Mouse (Mus musculus): Measurements from ENCODE around the gene Mitf. TPM values are rescaled to one million over a fixed set of nuclear protein-coding genes. Genes with fewer than 3 reads are reported as not detected.

Mitf gene
- polyA plus RNA-seq, 1 experiment from 2014 or later = 1.5 TPM

DNA sequence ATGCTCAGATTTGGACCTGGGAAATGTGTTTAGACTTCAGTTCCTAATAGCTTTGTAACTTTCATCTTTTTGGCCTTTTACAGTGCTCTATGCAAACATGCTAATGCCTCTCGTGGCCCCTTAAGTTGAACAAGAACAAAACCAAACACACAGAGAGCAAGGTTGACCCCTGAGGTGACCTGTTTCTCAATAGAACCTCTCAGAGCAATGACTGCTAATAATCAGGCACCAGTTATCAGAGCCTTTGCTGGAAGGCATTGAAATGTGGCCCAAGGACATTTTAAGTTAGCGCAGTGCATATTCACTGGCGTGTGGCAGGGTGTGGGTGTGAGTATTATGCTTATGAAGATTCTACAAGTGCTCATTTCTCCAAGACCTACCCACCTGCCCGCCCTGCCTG, 194.7 kb downstream of the Mitf start:
- DNase-seq (ENCODE audit: low spot score) (no peak), ATAC-seq (ENCODE audit: low FRiP score, low TSS enrichment) (no peak)
- TF ChIP-seq CTCF (IDR thresholded peaks at IDR 0.05; ENCODE audit: low read depth) = no peak
- TF ChIP-seq EP300 (optimal IDR thresholded peaks at IDR 0.05) = no peak
- no peak overlapping the region for H3K27ac ChIP-seq (replicated peaks)
- 49% methylated on average over 4 of the region's 4 CpGs for WGBS
- no peaks in the 10 kb centered on the region for H3K9me3 ChIP-seq (ENCODE audit: control insufficient read depth, low read length)
- no peaks in the 10 kb centered on the region for H3K27me3 ChIP-seq (ENCODE audit: control insufficient read depth, insufficient read depth, low read length)
- H3K4me2 ChIP-seq (replicated peaks; ENCODE audit: low read depth) = no peak overlapping the region
- H3K9ac ChIP-seq (ENCODE audit: low read length) = no peak overlapping the region
- H3K4me3 ChIP-seq (ENCODE audit: low read depth, low read length) = no peak overlapping the region
- no peaks in the 10 kb centered on the region for H3K36me3 ChIP-seq (ENCODE audit: control insufficient read depth, insufficient read depth, low read length)
- no peaks in the 10 kb centered on the region for H3K4me1 ChIP-seq (replicated peaks; ENCODE audit: control insufficient read depth, insufficient read depth)

- Histone ChIP-seq H3K9ac (ENCODE audit: low read length) (no peak overlapping the region), H3K4me3 (ENCODE audit: low read depth, low read length) (no peak overlapping the region), H3K27me3 (ENCODE audit: control insufficient read depth, insufficient read depth, low read length) (no peaks in the 10 kb centered on the region), H3K9me3 (ENCODE audit: control insufficient read depth, low read length) (no peaks in the 10 kb centered on the region), H3K27ac (replicated peaks) (no peak overlapping the region), H3K4me1 (replicated peaks; ENCODE audit: control insufficient read depth, insufficient read depth) (no peaks in the 10 kb centered on the region), H3K4me2 (replicated peaks; ENCODE audit: low read depth) (no peak overlapping the region), H3K36me3 (ENCODE audit: control insufficient read depth, insufficient read depth, low read length) (no peaks in the 10 kb centered on the region)
- no peak for TF ChIP-seq EP300 (optimal IDR thresholded peaks at IDR 0.05)
- peak; percentile 75 for TF ChIP-seq CTCF (IDR thresholded peaks at IDR 0.05; ENCODE audit: low read depth)
- ATAC-seq (ENCODE audit: low FRiP score, low TSS enrichment) (no peak), DNase-seq (ENCODE audit: low spot score) (no peak)
- 17% methylated on average over 3 of the region's 3 CpGs for WGBS
Measured at GRCm38 (mm10) chr6:98003114-98003513, 196.3 kb downstream of the Mitf start.

- no peak overlapping the region for H3K27ac ChIP-seq (replicated peaks)
- TF ChIP-seq EP300 (optimal IDR thresholded peaks at IDR 0.05) = no peak
- TF ChIP-seq CTCF (IDR thresholded peaks at IDR 0.05; ENCODE audit: low read depth) = peak; percentile 65
- no peak overlapping the region for H3K9ac ChIP-seq (ENCODE audit: low read length)
- H3K4me3 ChIP-seq (ENCODE audit: low read depth, low read length) = no peak overlapping the region
- H3K4me1 ChIP-seq (replicated peaks; ENCODE audit: control insufficient read depth, insufficient read depth) = no peaks in the 10 kb centered on the region
- H3K4me2 ChIP-seq (replicated peaks; ENCODE audit: low read depth) = no peak overlapping the region
- H3K36me3 ChIP-seq (ENCODE audit: control insufficient read depth, insufficient read depth, low read length) = no peaks in the 10 kb centered on the region
- whole genome bisulfite sequencing = 82% methylated on average over 1 of the region's 1 CpGs
- H3K27me3 ChIP-seq (ENCODE audit: control insufficient read depth, insufficient read depth, low read length) = no peaks in the 10 kb centered on the region
- no peaks in the 10 kb centered on the region for H3K9me3 ChIP-seq (ENCODE audit: control insufficient read depth, low read length)
- DNase-seq (ENCODE audit: low spot score) (peak; percentile 32), ATAC-seq (ENCODE audit: low FRiP score, low TSS enrichment) (no peak)
Measured at GRCm38 (mm10) chr6:98005566-98005965, 198.7 kb downstream of the Mitf start.

GRCm38 (mm10) chr6:98015066-98015465, 208.2 kb downstream of the Mitf start:
- Histone ChIP-seq H3K27me3 (ENCODE audit: control insufficient read depth, insufficient read depth, low read length) (no peaks in the 10 kb centered on the region), H3K4me1 (replicated peaks; ENCODE audit: control insufficient read depth, insufficient read depth) (no peaks in the 10 kb centered on the region), H3K4me3 (ENCODE audit: low read depth, low read length) (no peak overlapping the region), H3K36me3 (ENCODE audit: control insufficient read depth, insufficient read depth, low read length) (no peaks in the 10 kb centered on the region), H3K4me2 (replicated peaks; ENCODE audit: low read depth) (no peak overlapping the region), H3K9ac (ENCODE audit: low read length) (no peak overlapping the region), H3K9me3 (ENCODE audit: control insufficient read depth, low read length) (no peaks in the 10 kb centered on the region), H3K27ac (replicated peaks) (no peak overlapping the region)
- 86% methylated on average over 5 of the region's 5 CpGs for WGBS
- TF ChIP-seq CTCF (IDR thresholded peaks at IDR 0.05; ENCODE audit: low read depth) = no peak
- TF ChIP-seq EP300 (optimal IDR thresholded peaks at IDR 0.05) = no peak
- DNase-seq (ENCODE audit: low spot score) (no peak), ATAC-seq (ENCODE audit: low FRiP score, low TSS enrichment) (no peak)

GRCm38 (mm10) chr6:98015819-98016218, 209.0 kb downstream of the Mitf start:
- WGBS = 61% methylated on average over 5 of the region's 5 CpGs
- Histone ChIP-seq H3K4me1 (replicated peaks; ENCODE audit: control insufficient read depth, insufficient read depth) (no peaks in the 10 kb centered on the region), H3K9ac (ENCODE audit: low read length) (no peak overlapping the region), H3K27ac (replicated peaks) (no peak overlapping the region), H3K27me3 (ENCODE audit: control insufficient read depth, insufficient read depth, low read length) (no peaks in the 10 kb centered on the region), H3K36me3 (ENCODE audit: control insufficient read depth, insufficient read depth, low read length) (no peaks in the 10 kb centered on the region), H3K4me3 (ENCODE audit: low read depth, low read length) (no peak overlapping the region), H3K4me2 (replicated peaks; ENCODE audit: low read depth) (no peak overlapping the region), H3K9me3 (ENCODE audit: control insufficient read depth, low read length) (no peaks in the 10 kb centered on the region)
- ATAC-seq (ENCODE audit: low FRiP score, low TSS enrichment) (no peak), DNase-seq (ENCODE audit: low spot score) (no peak)
- TF ChIP-seq CTCF (IDR thresholded peaks at IDR 0.05; ENCODE audit: low read depth) = no peak
- no peak for TF ChIP-seq EP300 (optimal IDR thresholded peaks at IDR 0.05)

- no peak for TF ChIP-seq EP300 (optimal IDR thresholded peaks at IDR 0.05)
- no peak overlapping the region for H3K9ac ChIP-seq (ENCODE audit: low read length)
- H3K27me3 ChIP-seq (ENCODE audit: control insufficient read depth, insufficient read depth, low read length) = no peaks in the 10 kb centered on the region
- no peak overlapping the region for H3K4me3 ChIP-seq (ENCODE audit: low read depth, low read length)
- no peak overlapping the region for H3K4me2 ChIP-seq (replicated peaks; ENCODE audit: low read depth)
- no peaks in the 10 kb centered on the region for H3K36me3 ChIP-seq (ENCODE audit: control insufficient read depth, insufficient read depth, low read length)
- no peak overlapping the region for H3K27ac ChIP-seq (replicated peaks)
- DNase-seq (ENCODE audit: low spot score) (no peak), ATAC-seq (ENCODE audit: low FRiP score, low TSS enrichment) (no peak)
- 56% methylated on average over 1 of the region's 1 CpGs for WGBS
- H3K9me3 ChIP-seq (ENCODE audit: control insufficient read depth, low read length) = no peaks in the 10 kb centered on the region
- no peaks in the 10 kb centered on the region for H3K4me1 ChIP-seq (replicated peaks; ENCODE audit: control insufficient read depth, insufficient read depth)
Measured at GRCm38 (mm10) chr6:98023876-98024275, 217.0 kb downstream of the Mitf start.
